Mouse (Mus musculus): ENCODE measurements around the gene Grap2. TPM values are rescaled to one million over a fixed set of nuclear protein-coding genes. Genes with fewer than 3 reads are reported as not detected.

Gene Grap2
- polyA plus RNA-seq, 1 experiment from 2014 or later: 2.0 TPM

DNA sequence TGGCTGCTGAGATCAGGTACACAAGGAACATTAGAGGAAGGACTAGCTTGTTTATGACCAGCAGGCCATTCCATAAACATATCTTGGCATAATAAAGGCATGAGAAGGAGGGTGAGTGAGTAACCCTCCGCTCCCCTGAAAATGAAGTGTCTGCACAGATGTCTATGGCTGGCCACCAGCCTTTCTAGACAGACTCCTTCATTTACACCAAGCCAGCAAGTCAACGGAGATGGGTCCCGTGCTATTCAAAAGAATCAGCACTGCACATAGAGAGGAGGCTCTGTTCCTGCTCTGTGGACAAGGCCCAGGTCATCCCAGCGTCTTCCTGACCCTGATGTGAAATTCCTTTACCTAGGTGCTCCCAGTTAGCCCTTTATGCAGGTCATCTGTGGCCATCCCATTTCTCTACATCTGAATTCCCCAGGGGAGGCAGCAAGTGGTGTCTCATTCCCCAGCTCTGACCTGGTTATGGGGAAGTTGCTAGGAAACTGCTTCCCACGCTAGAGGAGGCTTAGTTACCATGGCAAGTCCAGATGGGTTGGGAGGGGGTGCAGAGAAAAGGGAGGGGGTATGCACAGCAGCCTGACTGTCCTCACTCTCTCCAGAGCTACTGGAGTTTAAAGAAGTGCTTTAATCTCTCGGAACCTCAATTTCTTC lies 86.5 kb downstream of the Grap2 start:
- H3K27me3 ChIP-seq (replicated peaks): no peaks in the 10 kb centered on the region
- no peak overlapping the region for H3K9ac ChIP-seq
- H3K4me3 ChIP-seq: no peak overlapping the region
- no peaks in the 10 kb centered on the region for H3K9me3 ChIP-seq
- no peak overlapping the region for H3K27ac ChIP-seq
- no peak overlapping the region for H3K4me2 ChIP-seq (replicated peaks)
- no peaks in the 10 kb centered on the region for H3K4me1 ChIP-seq
- H3K36me3 ChIP-seq: no peaks in the 10 kb centered on the region
- no peak for ATAC-seq (ENCODE audit: low FRiP score, low read depth)
- 71% methylated on average over 6 of the region's 6 CpGs for WGBS

DNA sequence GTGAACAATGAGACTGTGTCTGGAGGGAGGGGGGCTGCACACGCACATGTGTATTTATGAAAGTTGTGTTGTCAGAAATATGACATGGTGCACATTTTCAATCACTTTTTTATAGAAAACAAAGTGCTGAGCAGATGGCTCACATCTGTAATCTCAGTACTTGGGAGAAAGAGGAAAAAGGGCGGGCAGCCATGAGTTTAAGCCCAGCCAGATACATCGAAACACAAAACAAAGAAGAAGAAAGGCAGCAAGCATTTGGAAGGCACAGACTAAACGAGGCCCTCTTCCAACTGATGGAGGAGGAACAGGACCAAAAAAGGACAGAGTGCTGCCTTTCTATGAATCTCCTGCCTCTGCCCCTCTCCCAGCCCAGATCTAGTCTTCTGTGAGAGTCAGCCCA lies 88.6 kb downstream of the Grap2 start:
- Histone ChIP-seq H3K9me3 (no peaks in the 10 kb centered on the region), H3K4me2 (replicated peaks) (no peak overlapping the region), H3K4me1 (no peaks in the 10 kb centered on the region), H3K36me3 (no peaks in the 10 kb centered on the region), H3K27me3 (replicated peaks) (no peaks in the 10 kb centered on the region), H3K27ac (no peak overlapping the region), H3K9ac (no peak overlapping the region), H3K4me3 (no peak overlapping the region)
- no peak for ATAC-seq (ENCODE audit: low FRiP score, low read depth)
- 76% methylated on average over 4 of the region's 4 CpGs for WGBS

DNA sequence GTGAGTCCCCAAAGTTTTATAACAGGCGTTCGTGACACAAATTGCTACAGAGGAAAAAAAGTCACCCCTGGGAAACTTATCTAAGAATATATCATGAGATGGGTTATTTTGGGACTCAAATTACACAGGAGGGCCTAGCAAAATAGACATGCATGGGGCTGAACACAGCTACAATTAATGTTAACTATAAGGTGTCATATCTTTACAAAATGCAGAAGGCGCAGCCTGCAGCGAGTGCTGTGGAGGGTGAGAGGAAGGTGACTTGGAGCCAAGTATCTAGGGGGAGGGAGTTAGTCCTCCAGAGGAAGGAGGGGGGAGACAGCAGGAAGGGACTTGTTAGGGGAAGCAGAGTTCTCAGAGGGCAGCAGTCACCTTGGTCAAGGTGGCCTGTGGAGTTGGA lies 92.0 kb downstream of the Grap2 start:
- WGBS: 90% methylated on average over 4 of the region's 4 CpGs
- Histone ChIP-seq H3K27me3 (replicated peaks) (no peaks in the 10 kb centered on the region), H3K27ac (no peak overlapping the region), H3K9ac (no peak overlapping the region), H3K9me3 (no peaks in the 10 kb centered on the region), H3K4me1 (no peaks in the 10 kb centered on the region), H3K4me3 (no peak overlapping the region), H3K4me2 (replicated peaks) (no peak overlapping the region), H3K36me3 (no peaks in the 10 kb centered on the region)
- ATAC-seq (ENCODE audit: low FRiP score, low read depth): no peak

DNA sequence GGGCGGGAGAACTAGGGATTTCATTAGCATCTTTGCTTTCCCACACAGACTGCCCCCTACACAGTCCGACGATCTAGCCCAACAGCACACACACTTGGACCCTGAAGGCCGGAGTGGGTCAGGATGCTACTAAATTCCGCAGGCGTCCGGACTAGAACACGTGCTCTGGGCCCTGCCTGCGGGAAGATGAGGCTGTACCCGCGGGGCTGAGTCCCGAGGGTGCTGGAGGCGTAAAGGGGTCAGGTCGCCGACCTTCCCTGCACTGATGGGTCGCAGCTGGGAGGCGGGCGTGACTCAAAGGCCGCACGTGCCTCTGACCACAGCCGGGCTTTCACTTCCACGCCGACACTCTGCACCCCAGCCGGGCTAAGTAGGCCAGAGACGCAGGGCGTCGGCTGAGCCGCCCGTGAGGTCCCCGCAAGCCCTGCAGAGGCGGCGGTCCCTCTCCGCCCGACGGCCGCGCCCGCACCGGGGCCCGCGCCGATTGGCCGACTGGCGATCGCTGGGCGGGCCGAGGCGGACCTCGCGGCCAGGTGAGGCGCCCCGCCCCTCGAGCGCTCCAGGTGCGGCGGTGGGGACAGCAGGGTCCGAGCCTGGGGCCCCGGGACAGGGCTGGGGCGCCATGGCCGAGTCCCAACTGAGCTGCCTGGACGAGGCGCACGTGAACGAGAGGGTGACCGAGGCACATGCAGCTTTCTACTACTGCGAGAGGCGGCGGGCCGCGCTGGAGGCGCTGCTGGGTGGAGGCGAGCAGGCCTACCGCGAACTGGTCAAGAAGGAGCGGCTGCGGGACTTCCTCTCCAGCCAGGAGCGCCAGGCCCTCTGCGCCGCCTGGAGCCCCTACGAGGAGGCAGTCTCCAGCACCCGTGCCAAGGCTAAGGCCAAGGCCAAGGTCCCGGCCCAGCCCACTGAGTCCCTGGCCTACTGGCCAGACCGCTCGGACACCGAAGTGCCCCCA lies 99.2 kb downstream of the Grap2 start, which contains the start of gene Fam83f:
TSS of gene Fam83f (plus strand) at position 553 of the 958 bp plus-strand sequence.
- Histone ChIP-seq H3K4me1 (peaks cover 12% of the 10 kb centered on the region), H3K27ac (no peak within 1 kb of the TSS), H3K4me2 (replicated peaks) (peak within 1 kb of the TSS; percentile 78), H3K4me3 (peak within 1 kb of the TSS; percentile 37), H3K9me3 (no peaks in the 10 kb centered on the region), H3K9ac (peak within 1 kb of the TSS; percentile 45), H3K36me3 (no peaks in the 10 kb centered on the region), H3K27me3 (replicated peaks) (peaks cover 34% of the 10 kb centered on the region)
- no peak for ATAC-seq (ENCODE audit: low FRiP score, low read depth)
- 5% methylated on average over 85 of the region's 85 CpGs for WGBS

DNA sequence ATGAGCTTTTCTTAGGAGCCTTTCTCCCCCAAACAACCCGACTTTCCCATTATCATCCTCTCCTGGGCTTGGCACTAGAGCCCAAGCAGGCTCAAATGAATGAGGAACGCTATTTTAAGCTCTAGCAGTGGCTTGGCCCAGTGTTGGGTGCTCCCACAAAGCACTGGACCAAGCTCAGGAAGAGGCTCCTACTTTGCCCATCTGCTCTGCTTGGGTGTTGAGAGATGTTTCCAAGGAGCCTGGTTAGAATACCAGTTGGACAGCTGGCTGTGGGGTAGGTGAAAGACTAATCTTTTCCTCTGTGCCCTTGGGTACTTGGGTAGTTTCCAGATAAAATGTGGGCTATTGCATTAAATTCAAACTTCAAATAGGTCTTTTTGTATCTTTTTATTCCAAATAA lies 100.4 kb downstream of the Grap2 start:
- Histone ChIP-seq H3K27ac (no peak overlapping the region), H3K9me3 (no peaks in the 10 kb centered on the region), H3K36me3 (no peaks in the 10 kb centered on the region), H3K9ac (no peak overlapping the region), H3K27me3 (replicated peaks) (peaks cover 34% of the 10 kb centered on the region), H3K4me3 (no peak overlapping the region), H3K4me2 (replicated peaks) (no peak overlapping the region), H3K4me1 (peaks cover 12% of the 10 kb centered on the region)
- 67% methylated on average over 2 of the region's 2 CpGs for WGBS
- no peak for ATAC-seq (ENCODE audit: low FRiP score, low read depth)

DNA sequence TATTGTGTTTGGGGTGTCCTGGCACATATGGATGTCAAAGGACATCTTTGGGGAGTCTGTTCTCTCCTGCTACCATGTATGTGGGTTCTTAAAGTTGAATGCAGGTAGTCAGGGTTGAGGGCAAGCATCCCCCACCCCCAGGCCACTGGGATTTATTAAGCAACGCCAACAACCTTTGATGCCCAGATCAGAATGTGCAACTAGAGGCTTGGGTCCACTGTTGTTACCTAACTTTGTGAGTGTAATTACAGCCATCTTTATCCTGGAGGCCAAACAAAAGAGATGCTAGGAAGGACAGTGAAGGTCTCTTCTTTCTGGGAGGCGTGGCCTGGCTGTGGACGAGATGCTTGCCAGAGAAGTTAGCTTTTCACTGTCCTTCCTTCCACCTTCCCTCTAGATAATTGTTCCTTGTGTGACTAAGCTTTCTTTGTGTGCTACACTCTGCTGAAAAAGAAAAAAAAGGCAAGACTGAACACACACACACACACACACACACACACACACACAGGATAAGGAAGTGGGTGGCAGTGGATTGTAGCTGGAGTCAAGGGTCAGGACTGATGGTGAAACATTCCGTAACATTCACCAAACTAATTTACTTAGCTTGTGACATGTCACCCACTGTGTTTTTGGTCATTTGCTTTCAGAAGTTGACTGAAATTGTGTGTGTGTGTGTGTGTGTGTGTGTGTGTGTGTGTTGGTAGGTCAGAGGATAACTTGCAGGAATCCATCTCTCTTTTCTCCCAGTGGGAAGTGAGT lies 101.1 kb downstream of the Grap2 start:
- H3K27ac ChIP-seq: no peak overlapping the region
- no peak overlapping the region for H3K4me3 ChIP-seq
- H3K36me3 ChIP-seq: no peaks in the 10 kb centered on the region
- ATAC-seq (ENCODE audit: low FRiP score, low read depth): no peak
- peaks cover 34% of the 10 kb centered on the region for H3K27me3 ChIP-seq (replicated peaks)
- 76% methylated on average over 4 of the region's 4 CpGs for whole genome bisulfite sequencing
- H3K9ac ChIP-seq: no peak overlapping the region
- peaks cover 12% of the 10 kb centered on the region for H3K4me1 ChIP-seq
- H3K4me2 ChIP-seq (replicated peaks): no peak overlapping the region
- H3K9me3 ChIP-seq: no peaks in the 10 kb centered on the region

DNA sequence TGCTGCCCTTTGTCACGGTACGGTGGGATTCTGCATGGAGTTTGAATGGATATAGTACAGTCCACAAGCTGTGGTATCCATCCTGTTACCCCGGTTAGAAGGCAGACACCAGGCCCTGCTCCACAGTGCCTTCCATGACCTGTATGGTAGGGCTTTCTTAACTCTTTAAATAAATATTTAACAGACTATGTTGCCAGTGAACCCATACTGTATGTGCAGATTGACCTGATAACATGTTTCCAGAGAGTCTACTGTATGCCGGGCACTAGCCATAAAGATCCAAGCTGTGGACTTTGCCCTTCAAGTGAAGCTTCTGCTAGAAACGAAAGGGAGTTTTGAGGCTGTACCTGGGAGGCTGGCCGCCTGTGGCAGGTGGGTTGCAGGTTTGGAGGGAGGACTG lies 102.3 kb downstream of the Grap2 start:
- H3K9me3 ChIP-seq: no peaks in the 10 kb centered on the region
- WGBS: 84% methylated on average over 6 of the region's 6 CpGs
- peaks cover 34% of the 10 kb centered on the region for H3K27me3 ChIP-seq (replicated peaks)
- no peak overlapping the region for H3K4me2 ChIP-seq (replicated peaks)
- H3K9ac ChIP-seq: no peak overlapping the region
- H3K36me3 ChIP-seq: no peaks in the 10 kb centered on the region
- no peak for ATAC-seq (ENCODE audit: low FRiP score, low read depth)
- H3K4me1 ChIP-seq: peaks cover 14% of the 10 kb centered on the region
- H3K27ac ChIP-seq: no peak overlapping the region
- H3K4me3 ChIP-seq: no peak overlapping the region

DNA sequence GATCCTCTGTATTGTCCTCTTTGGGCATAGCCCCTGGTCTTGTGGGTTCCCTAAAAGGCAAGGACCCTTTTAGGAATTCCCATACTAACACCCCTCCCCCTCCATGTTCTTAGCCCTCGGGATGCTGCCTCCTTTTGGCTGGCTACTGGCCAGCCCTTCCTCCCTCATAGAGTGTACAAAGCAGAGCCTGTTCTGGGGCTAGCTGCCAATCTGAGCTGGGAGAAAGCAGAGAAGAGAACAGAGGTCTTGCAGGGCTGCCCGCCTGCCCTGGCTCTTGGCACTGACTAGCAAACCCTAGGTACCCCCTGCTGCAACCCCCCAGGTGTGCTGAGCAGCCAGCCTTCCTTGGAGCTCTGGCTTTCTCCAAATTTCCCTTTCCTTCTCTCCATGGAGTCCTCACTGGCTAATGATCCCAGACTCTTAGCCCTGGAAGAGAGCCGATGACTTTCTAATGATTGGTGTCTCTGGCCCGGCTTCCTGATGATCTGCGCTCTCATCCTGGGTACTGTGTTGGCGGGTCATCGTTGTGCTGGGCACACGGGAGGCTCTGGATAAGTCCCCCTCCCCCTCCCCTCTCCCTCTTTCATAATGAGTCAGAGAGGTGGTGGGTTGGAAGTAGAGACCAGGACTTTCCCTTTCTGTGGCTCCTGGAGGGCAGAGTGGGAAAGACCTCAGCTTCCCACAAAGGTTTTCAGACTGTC lies 107.3 kb downstream of the Grap2 start:
- H3K9me3 ChIP-seq: no peaks in the 10 kb centered on the region

DNA sequence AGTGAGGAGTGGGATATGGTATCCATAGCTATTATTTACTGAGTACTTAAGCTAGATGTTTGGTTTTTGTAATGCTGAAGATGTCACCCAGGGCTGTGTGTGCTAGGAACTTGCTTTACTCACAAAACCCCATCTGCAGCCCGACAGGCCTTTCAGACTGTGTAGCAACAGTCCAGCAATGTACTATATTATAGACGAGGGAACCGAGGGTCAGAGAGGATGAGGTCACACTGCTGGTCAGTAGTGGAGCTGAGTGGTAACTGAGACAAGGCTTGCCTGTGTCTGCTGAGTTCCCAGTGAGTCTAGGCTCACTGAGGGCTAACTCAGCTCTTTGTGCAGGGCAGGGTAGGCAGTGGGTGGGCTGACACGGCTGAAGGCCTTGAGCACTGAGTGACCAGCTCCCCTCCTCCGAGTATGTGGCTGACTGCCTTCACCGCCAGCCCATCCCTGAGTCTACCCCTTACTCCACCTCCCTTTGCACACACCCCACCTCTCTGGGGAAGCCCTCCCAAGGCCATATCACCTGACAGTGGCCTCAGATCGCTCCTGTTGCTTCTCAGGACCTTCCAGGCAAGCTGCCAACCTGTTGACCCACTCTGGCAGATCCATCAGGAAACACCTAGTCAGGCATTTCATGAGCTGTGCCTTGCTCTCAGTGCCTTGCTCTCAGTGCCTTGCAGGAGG lies 108.1 kb downstream of the Grap2 start:
- H3K4me1 ChIP-seq: peaks cover 14% of the 10 kb centered on the region
- no peak for ATAC-seq (ENCODE audit: low FRiP score, low read depth)
- no peak overlapping the region for H3K4me3 ChIP-seq
- 69% methylated on average over 7 of the region's 7 CpGs for WGBS
- H3K9ac ChIP-seq: no peak overlapping the region
- H3K4me2 ChIP-seq (replicated peaks): no peak overlapping the region
- no peak overlapping the region for H3K27ac ChIP-seq
- no peaks in the 10 kb centered on the region for H3K9me3 ChIP-seq
- H3K36me3 ChIP-seq: no peaks in the 10 kb centered on the region
- H3K27me3 ChIP-seq (replicated peaks): no peaks in the 10 kb centered on the region

More for the DNA sequence above, 107.3 kb downstream of the Grap2 start:
- H3K36me3 ChIP-seq: no peaks in the 10 kb centered on the region
- no peak overlapping the region for H3K9ac ChIP-seq
- H3K4me1 ChIP-seq: peaks cover 6% of the 10 kb centered on the region; the same call in 1 of the 2 replicates
- H3K4me3 ChIP-seq: no peak overlapping the region
- WGBS: 54% methylated on average over 8 of the region's 8 CpGs
- H3K27ac ChIP-seq: no peak overlapping the region
- no peaks in the 10 kb centered on the region for H3K27me3 ChIP-seq (replicated peaks)
- no peak for ATAC-seq (ENCODE audit: low FRiP score, low read depth)
- H3K4me2 ChIP-seq (replicated peaks): no peak overlapping the region

DNA sequence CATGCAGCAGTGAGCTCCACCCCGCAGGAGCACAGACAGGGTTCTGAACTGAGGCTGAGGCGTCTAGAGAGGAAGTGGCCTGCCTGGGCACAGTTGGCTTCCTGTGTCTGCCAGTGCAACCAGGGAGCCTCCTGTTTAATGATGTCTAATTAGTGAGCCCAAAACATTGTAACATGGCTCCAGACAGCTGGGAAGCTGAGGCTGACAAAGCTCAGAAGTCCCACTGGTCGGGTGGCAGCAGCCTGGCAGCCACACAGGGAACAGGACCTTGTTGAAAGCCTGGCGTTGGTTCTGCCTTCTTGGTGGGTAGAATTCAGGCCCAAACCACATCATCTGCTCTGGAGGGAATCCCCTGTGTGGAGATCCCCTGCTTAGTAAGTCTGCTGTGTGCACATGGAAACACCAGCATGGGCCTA lies 109.1 kb downstream of the Grap2 start:
- Histone ChIP-seq H3K9me3 (no peaks in the 10 kb centered on the region), H3K27me3 (replicated peaks) (no peaks in the 10 kb centered on the region), H3K4me1 (peaks cover 16% of the 10 kb centered on the region), H3K27ac (no peak overlapping the region), H3K9ac (no peak overlapping the region), H3K36me3 (no peaks in the 10 kb centered on the region), H3K4me2 (replicated peaks) (no peak overlapping the region), H3K4me3 (no peak overlapping the region)
- WGBS: 81% methylated on average over 4 of the region's 4 CpGs
- no peak for ATAC-seq (ENCODE audit: low FRiP score, low read depth)

DNA sequence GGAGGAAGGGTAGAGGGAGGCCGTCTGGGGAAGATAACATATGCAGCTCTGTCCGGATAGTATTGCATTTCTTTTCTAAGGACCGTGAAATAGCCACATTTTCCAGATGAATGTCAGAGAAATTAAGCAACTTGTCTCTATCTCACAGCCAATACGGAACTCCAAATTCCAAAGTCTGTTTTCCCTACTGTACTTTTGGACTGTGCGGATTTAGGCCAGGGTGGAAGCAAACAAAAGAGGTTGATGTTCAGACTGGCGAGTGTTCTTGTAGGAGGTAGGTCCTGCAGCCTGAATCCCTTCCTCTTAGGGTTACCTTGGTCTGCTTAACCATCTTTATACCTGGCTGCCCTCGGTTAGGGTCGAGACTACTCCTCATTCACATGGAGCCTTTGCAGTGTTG lies 109.9 kb downstream of the Grap2 start:
- H3K4me1 ChIP-seq: peaks cover 16% of the 10 kb centered on the region
- no peaks in the 10 kb centered on the region for H3K36me3 ChIP-seq
- no peak overlapping the region for H3K9ac ChIP-seq
- H3K9me3 ChIP-seq: no peaks in the 10 kb centered on the region
- no peaks in the 10 kb centered on the region for H3K27me3 ChIP-seq (replicated peaks)
- no peak overlapping the region for H3K27ac ChIP-seq
- 86% methylated on average over 8 of the region's 8 CpGs for WGBS
- ATAC-seq (ENCODE audit: low FRiP score, low read depth): no peak
- no peak overlapping the region for H3K4me3 ChIP-seq
- H3K4me2 ChIP-seq (replicated peaks): no peak overlapping the region

All from neural tube, embryonic 12.5 days (tissue).